Mouse (Mus musculus) small intestine, adult 2 months (tissue): ENCODE measurements at regions not wholly inside any gene's neighbourhood (a gene's known extent, or its start where the extent isn't known, plus 50 kb on each side); places are given as distances from the start of the nearest gene placed in this dataset.
"Not testable (repeated sequence)": the region's sequence is repeated elsewhere in the genome, so short reads cannot be mapped to it uniquely, and the experiment has no call there.

Source experiments
- H3K27ac ChIP-seq: fragments of 200-500 bp; 2 replicates; pipeline ENCODE4 v1.5.1; 2012; ENCODE audit warnings: low read depth, low read length, control low read depth, inconsistent platforms; ENCODE audit not compliant: insufficient read depth
- H3K27me3 ChIP-seq: fragments of 200-500 bp; 2 replicates; pipeline ENCODE4 v1.6.1; 2012; ENCODE audit warnings: mild to moderate bottlenecking, moderate library complexity, low read length, inconsistent platforms; ENCODE audit not compliant: control insufficient read depth, insufficient read depth
- H3K36me3 ChIP-seq: fragments of 200-500 bp; 2 replicates; pipeline ENCODE4 v1.6.1; 2012; ENCODE audit warnings: mild to moderate bottlenecking, low read length, control low read depth, inconsistent platforms; ENCODE audit not compliant: control insufficient read depth, insufficient read depth
- H3K4me1 ChIP-seq: fragments of 200-500 bp; 2 replicates; pipeline ENCODE4 v1.6.1; 2012; ENCODE audit warnings: low read length, inconsistent platforms, mixed read lengths; ENCODE audit not compliant: control insufficient read depth, insufficient read depth, insufficient read length
- H3K4me3 ChIP-seq: fragments of 200-500 bp; 2 replicates; pipeline ENCODE4 v1.5.1; 2012; ENCODE audit warnings: low read depth, mild to moderate bottlenecking, control low read depth, inconsistent platforms, low read length, moderate library complexity
- CTCF ChIP-seq: fragments of 200-500 bp; IDR thresholded peaks from 2 replicates; pipeline ENCODE4 v1.5.1; 2012; ENCODE audit warnings: low read depth, mild to moderate bottlenecking, control low read depth, inconsistent platforms, low read length, moderate library complexity, mixed read lengths; ENCODE audit not compliant: insufficient replicate concordance, insufficient read length; ENCODE audit errors: extremely low read depth
- POLR2A ChIP-seq: fragments of 200-500 bp; IDR thresholded peaks from 2 replicates; pipeline ENCODE4 v1.6.1; 2012; ENCODE audit warnings: low read depth, mild to moderate bottlenecking, control low read depth, inconsistent platforms, low read length, moderate library complexity
- WGBS: fragments of 180-500 bp; shearing (Covaris S2); methylation state at CpG from one replicate; pipeline ENCODE4 v1.1.7; 2018; 5-methylcytosine and 5-hydroxymethylcytosine counted together

DNA sequence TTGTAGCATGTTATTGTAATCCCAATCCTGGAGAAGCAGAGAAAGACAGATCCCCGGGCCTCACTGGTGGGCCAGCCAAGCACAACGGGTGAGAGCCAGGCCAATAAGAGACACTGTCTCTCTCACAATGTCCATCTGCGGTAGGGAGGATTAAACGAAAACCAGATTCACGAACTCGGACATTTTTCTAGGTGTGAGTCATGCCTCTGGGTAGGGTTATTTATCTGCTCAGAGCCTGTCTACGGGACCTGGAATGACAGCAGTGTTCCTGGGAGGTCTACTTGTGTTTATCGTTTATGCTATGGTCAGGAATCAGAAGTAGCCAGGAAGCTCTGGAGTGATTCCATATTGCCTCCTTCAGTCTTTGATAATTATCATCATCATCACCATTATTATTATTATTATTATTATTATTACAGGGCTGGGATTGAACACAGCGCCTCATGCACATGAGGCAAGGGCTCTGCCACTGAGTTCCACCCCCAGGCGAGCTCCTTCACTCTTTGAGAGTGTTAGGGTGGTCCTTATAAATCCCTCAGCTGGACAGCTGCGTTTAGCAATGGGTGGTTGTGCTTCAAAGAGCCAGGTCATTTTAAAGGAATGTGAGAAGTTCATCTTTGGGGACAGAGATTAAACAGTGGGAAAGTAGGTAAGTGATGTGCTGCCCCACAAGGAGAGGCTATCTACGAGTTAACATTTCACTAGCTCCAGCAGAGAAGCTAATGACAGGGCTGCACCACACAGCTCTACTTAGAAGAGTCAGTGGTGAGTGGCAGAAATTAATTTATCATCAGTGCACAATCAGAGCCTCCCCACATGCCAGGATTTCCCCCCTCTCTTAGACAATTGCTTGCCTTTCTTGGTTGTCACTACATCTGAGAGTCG, 116.3 kb downstream of the Enc1 start:
- no peak overlapping the region for H3K27ac ChIP-seq
- no peaks in the 10 kb centered on the region for H3K36me3 ChIP-seq
- H3K4me1 ChIP-seq, result no peaks in the 10 kb centered on the region
- H3K27me3 ChIP-seq, result no peaks in the 10 kb centered on the region
- TF ChIP-seq CTCF (no peak), POLR2A (no peak)
- H3K4me3 ChIP-seq, result no peak overlapping the region
- 75% methylated on average over 13 of the region's 13 CpGs for WGBS

DNA sequence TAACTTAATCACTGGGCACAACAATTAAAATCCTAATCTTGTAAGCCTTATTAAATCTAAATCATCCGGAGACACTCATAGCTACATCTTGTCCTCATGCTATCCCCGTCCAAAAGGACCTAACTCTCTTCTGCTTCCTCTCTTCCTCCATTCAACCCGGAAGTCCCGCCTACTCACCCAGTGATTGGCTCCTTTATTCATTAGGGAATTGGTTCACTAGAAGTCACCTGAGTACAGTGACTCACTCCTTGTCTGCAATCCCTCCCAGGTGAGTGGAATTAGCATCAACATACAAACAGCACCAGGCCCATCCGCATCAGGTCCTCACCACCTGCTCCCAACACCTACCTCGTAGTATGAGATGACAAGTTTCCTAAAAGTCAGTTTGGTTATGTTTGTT, 114.5 kb downstream of the Enc1 start:
- not testable (repeated sequence) for H3K4me1 ChIP-seq, H3K27me3 ChIP-seq, H3K4me3 ChIP-seq, H3K36me3 ChIP-seq, H3K27ac ChIP-seq
- WGBS, result 96% methylated on average over 6 of the region's 6 CpGs

DNA sequence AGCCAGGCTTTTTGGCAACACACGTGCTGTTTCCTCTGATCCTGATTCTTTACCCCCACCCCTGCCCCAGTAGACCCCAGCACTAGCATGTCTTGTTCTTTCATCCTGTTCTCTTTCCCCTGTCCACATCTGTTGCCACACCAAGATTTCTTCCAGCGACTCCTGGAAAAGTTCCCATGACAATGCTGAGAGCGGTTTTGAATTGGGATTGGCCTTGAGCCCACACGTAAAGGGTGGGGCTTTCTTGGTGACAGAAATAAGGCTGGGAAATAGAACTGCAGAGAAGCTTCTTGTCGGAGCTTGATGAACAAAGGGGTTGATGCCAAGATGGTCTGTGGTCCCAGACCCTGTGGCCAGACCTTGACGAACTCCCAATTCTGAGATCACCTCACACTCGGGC, 106.8 kb downstream of the Enc1 start:
- no peaks in the 10 kb centered on the region for H3K27me3 ChIP-seq
- WGBS, result 38% methylated on average over 7 of the region's 7 CpGs

DNA sequence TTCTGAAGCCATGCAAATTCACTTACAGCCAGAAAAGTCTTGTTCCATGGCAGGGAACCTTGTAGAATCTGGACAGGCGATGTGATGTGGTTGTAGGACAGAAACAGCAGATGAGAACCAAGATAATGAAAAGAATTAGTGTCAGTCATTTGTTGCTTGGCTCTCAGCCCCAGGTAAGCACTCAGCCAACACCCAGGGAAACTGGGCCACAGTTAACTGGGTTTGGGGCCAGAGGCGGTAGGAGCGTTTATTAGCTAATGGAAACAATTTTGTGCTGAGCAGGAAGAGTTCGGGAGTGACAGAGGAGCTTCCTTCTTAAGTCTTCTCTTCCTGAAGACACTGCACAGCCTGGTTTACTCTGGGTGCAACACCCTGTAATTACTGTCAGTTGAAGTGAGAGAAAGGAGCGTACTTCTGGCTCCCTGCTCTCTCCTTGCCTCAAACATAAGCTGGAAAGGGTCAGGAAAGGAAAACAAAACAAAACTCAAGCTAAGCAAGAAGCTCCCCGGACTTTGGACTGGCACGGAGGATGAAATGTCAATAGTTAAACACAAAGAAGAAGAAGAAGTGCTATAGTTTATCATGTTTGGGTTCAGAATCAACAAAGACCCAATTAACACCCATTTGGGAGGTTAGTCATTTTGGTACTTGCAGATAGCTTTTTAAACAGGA, 100.4 kb downstream of the Enc1 start:
- peaks cover 14% of the 10 kb centered on the region; the same call in 1 of the 2 replicates for H3K4me1 ChIP-seq
- TF ChIP-seq CTCF (no peak), POLR2A (no peak)
- H3K4me3 ChIP-seq, result no peak overlapping the region
- H3K27ac ChIP-seq, result peak overlapping the region; percentile 41
- no peaks in the 10 kb centered on the region for H3K36me3 ChIP-seq
- no peaks in the 10 kb centered on the region for H3K27me3 ChIP-seq
- WGBS, result 21% methylated on average over 7 of the region's 7 CpGs

More for the DNA sequence above, 106.8 kb downstream of the Enc1 start:
- Histone ChIP-seq H3K4me1 (no peaks in the 10 kb centered on the region), H3K4me3 (no peak overlapping the region), H3K27ac (no peak overlapping the region), H3K36me3 (no peaks in the 10 kb centered on the region)
- TF ChIP-seq POLR2A, result no peak
- TF ChIP-seq CTCF, result no peak

DNA sequence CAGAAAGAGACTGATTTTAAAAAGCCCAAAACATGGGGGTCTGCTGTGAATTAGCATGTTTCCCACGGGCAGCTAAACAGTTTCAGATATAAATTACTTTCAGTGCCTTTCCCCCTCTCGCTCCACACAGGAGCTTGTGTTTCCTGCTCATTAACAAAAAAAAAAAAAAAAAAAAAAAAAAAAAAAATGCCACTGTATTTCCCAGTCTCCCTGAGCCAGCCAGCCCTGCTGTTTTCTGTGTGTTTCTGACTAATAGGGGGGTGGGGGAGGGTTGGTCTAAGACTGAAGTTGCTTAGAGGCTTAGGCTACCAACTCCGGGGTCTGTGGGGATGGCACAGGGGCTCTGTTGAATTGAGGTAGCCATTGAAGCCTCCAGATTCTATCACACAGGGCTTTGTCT, 97.0 kb downstream of the Enc1 start:
- no peak overlapping the region for H3K27ac ChIP-seq

DNA sequence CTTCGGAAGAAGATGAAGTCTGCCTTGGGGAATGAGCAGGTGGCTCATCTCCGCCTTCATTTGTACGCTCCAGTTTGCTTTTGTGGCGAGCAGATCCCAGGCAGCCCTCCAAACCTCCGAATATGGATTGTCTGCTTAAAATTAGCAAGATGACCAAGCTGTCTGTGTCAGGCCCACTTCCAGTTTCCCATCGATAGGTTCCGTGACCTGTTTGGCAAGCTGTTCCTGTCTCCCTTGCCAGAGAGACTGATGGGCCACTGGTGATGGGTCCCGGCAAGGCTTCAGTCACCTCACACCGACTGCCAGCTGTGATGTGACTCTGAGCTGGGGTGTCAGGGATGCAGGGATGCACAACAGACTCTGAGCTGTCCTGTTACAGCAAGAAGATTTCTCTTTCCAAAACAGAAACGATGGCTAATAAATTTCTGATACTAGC, 96.4 kb downstream of the Enc1 start:
- Histone ChIP-seq H3K36me3 (no peaks in the 10 kb centered on the region), H3K27ac (no peak overlapping the region)
- 71% methylated on average over 10 of the region's 10 CpGs for WGBS

More for the DNA sequence above, 97.0 kb downstream of the Enc1 start:
- H3K27me3 ChIP-seq, result no peaks in the 10 kb centered on the region
- H3K4me3 ChIP-seq, result no peak overlapping the region
- H3K4me1 ChIP-seq, result peaks cover 17% of the 10 kb centered on the region; the same call in 1 of the 2 replicates
- H3K36me3 ChIP-seq, result no peaks in the 10 kb centered on the region
- TF ChIP-seq POLR2A (no peak), CTCF (no peak)
- WGBS, result 43% methylated on average over 3 of the region's 3 CpGs

More for the DNA sequence above, 96.4 kb downstream of the Enc1 start:
- Histone ChIP-seq H3K27me3 (no peaks in the 10 kb centered on the region), H3K4me1 (peaks cover 17% of the 10 kb centered on the region; the same call in 1 of the 2 replicates), H3K4me3 (no peak overlapping the region)
- TF ChIP-seq POLR2A (no peak), CTCF (no peak)
